Mouse (Mus musculus) yolk sac, embryonic 10.5 days (tissue): ENCODE measurements at regions not wholly inside any gene's neighbourhood (a gene's known extent, or its start where the extent isn't known, plus 50 kb on each side); places are given as distances from the start of the nearest gene placed in this dataset.

Source experiments
- DNase-seq: peaks from one replicate; pipeline ENCODE4 v3.0.0-alpha.2; 2017; ENCODE audit warnings: low spot score

DNA sequence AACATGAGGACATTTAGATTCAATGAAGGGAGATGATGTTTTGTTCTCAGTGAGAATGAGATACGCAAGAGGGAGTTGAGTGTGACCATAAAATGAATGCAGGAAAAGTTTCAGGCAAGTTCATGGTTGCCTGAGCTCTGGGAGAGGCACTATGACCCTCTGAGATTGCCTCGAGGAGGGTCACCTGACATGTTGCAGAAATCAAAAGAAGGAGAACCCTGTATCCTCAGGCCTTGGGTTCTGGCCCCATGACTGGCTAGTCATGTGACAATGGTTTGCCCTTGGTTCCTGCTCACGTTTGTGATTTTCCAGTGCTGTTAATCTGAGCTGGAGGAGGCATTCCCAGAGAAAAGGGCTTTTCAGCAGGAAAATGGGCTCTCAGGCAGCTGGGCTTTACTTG, 98.9 kb downstream of the Mab21l3 start:
- DNase-seq: no peak

GRCm38 (mm10) chr3:101749031-101749632, 99.6 kb downstream of the Mab21l3 start:
- DNase-seq: no peak

- DNase-seq: no peak
Measured at GRCm38 (mm10) chr3:101748186-101748585, 100.6 kb downstream of the Mab21l3 start.

- DNase-seq: no peak
Measured at GRCm38 (mm10) chr3:101740906-101741305, 107.9 kb downstream of the Mab21l3 start.

- DNase-seq: no peak
Measured at GRCm38 (mm10) chr3:101737197-101737596, 111.6 kb downstream of the Mab21l3 start.

- no peak for DNase-seq
Measured at GRCm38 (mm10) chr3:101729044-101729443, 119.7 kb downstream of the Mab21l3 start.

DNA sequence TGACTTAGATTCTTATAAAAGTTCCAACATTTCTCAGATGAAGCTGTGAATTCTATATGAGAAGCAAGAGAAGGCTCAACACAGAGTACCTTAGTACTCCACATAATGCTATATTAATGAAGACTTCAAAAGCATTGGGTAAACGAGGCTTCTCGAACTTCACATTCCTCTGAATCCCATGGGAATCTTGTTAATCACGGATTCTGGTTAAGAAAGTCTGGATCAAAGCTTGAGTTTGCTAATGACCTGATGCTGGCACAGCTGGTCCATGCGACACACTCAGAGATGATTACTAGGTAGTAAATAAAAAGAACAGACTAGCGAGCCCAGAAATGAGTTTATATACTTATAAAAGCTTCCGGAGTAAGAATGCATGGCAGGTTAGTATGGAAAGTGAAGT, 118.4 kb upstream of the Atp1a1 start:
- no peak for DNase-seq

- no peak for DNase-seq
Measured at GRCm38 (mm10) chr3:101722001-101722400, 117.5 kb upstream of the Atp1a1 start.

DNA sequence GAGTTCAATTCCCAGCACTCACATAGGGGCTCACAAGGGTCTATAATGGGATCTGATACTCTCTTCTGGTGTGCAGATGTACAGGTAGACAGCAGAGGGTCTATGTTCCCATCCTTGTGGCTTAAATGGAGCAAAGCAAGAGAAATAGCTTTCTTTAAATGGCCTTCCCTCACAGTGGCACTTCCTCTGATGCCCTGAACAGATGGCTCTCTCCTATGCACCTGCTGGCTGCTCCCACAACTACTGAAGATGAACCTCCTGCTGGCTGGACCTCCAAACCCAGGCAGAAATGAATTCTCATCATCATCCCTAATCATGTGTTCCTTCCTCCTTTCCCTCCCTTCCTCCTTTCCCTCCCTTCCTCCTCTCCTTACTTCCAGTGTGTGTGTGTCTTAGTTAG, 110.9 kb upstream of the Atp1a1 start:
- no peak for DNase-seq

DNA sequence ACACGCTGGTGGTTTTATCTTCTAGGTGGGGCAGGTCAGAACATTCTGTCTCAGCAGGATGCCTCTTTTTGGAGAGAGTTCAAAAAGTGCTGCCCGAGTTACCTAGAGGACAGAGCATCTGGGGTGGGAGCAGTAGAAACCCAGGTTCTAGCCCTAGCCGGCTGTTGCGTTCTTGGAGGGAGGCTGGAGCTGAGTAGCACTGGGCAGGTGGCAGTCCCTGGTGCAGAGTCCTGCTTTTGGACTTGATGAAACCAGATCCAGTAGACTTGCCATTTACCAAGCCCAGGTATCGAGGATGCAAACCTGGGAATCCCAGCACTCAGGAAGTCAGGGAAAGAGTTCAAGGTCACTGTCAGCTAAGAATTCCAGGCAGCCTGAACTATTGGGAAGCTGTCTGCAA, 110.3 kb upstream of the Atp1a1 start:
- DNase-seq: no peak

- no peak for DNase-seq
Measured at GRCm38 (mm10) chr3:101713669-101714068, 109.2 kb upstream of the Atp1a1 start.

- DNase-seq: peak; percentile 7
Measured at GRCm38 (mm10) chr3:101713138-101713638, 108.7 kb upstream of the Atp1a1 start.

DNA sequence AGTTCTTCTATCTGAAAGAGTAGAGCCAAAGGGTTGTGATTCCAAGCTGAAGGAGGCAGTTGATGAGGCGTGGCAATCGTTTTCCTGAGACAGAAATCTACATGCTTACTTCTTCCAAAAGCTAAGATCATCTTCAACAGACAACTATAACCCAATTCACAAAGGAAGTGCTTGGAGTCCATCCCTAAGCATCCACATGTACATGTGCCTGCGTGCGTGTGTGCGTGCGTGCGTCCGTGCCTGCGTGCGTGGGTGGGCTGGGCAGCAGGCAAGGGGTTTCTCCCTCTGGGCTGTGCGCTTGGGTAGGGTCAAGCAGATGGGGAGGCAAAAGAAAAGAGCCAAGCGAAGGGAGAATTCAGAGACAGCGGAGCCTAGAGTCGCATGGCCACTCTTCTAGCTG, 108.2 kb upstream of the Atp1a1 start:
- no peak for DNase-seq

DNA sequence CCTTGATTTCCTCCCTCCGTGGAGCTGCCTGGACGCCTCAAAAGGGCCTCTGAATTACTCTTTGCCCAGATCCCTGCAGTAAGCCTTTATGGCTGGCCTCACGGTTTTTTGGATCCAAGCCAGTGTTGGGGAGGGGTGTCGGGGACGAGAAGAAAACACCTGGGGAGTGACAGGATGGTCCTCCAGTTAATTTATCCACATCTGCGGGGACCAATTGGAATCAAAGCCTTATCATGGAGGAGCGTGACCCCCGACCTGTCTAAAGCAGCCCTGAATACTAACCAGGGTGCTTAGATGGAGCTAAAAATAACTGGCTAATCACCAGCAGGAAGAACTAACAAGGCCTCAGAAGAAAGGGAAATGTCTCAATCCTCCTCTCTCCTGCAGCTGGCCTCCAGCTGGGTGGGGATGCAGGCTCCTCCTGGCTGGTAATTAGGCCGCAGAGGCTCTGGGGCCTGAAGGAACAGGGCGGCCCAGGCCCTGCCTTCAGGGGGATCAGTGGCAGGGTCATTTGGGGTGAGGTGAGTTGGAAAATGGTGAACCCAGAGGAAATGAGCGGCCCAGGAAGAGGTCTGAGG, 107.2 kb upstream of the Atp1a1 start:
- DNase-seq: peak; percentile 31

DNA sequence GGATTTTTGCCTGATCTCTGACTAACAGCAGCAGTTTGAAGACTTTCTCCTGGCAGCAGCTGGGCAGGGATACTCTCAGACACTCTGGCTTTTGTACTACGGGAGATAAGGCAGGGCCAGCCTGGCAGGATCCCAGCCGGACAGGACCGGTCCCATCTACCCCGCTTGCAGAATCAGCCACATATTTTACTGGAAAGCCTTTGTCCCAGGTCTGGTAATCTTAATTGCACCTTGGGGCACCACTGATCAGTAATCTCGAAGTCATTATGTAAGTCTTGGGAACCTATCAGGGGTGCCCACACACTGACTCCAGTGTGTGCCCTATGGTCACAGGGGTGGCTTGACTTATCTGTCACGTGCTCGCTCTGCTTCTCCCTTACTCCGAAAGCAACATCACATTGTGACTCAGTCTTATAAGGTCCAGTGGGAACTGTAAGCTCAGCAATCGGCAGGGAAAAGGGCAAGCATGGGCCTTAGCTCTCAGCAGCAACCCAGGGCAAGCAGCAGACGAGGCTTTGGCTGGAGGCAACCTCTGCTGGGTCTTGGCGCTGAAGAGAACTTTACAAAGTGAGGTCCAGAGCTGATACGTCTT, 105.0 kb upstream of the Atp1a1 start:
- DNase-seq: no peak

DNA sequence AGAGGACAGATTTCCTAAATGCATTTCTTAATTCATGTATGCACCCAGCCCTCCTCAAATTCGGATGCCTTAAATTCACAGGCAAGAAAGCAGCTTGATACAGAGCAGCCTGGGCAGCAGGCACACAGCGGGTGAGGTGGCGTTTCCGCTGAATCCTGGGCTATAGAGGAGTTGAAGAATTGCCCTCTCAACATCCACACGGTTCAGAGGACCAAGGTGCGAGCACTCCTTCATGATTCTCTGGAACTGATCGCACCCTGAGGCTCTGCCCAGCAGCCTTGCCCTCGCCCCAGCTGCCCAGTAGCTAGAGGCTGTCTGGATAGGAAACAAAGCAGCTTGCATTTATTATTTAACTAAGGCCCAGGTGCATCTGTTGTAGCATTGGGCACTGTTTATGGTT, 104.3 kb upstream of the Atp1a1 start:
- no peak for DNase-seq

DNA sequence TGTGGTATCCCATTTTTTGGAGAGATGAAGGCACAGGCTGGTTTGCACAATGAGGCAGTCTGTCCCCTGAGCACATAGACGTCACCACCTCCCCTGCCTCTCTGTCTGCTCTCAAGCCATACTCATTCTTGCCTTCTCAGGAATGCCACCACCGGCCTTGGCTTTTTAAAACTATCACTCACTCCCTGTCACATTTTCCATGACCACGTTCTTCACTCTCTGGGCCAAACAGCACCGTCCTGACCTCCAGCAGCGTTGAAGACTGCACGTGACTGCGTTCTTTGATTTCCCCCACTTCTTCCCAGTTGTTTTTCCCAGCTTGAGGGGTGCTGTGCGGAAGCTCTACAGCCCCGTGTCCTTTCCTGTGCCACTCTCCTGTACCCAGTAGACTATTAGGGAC, 100.4 kb upstream of the Atp1a1 start:
- DNase-seq: no peak

- DNase-seq: no peak
Measured at GRCm38 (mm10) chr3:101704326-101704725, 99.8 kb upstream of the Atp1a1 start.

GRCm38 (mm10) chr3:101701763-101702173, 97.3 kb upstream of the Atp1a1 start:
- DNase-seq: no peak

GRCm38 (mm10) chr3:101700974-101701610, 96.6 kb upstream of the Atp1a1 start:
- DNase-seq: no peak

DNA sequence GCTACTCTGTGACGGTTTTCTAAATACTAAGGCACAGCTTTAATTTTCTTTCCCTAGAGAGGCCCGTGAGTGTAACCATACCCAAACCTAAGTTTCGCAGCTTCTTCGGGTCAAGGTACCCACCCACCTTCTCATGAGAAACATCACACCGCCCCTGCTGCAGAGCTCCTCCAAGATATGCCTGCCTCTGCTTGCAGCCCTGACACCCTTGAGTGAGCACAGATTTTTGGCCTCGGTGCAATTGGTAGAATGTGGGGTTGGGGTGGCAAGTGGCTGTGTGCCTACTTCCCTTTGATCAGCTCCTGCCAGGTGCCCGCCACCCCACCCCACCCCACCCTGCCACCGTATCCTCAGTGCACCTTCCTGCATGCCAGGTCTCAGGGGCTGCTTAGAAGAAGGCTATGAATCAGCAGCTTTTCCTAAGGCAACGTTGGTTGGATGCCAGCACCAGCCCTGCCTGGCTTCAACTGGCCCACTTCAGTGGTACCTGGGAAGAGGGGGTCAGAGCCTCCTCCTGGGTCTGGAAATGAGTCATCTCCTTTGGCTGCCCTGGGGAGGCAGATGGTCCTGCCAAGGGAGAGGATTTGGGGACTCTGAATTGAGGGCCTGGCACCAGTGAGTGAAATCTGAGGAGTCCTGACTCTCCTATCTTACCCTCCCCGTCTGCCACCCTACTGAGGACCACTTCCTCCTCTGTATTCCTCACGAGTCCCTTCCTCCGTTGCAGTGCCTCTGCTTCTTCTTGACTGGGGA, 95.6 kb upstream of the Atp1a1 start:
- DNase-seq: no peak

DNA sequence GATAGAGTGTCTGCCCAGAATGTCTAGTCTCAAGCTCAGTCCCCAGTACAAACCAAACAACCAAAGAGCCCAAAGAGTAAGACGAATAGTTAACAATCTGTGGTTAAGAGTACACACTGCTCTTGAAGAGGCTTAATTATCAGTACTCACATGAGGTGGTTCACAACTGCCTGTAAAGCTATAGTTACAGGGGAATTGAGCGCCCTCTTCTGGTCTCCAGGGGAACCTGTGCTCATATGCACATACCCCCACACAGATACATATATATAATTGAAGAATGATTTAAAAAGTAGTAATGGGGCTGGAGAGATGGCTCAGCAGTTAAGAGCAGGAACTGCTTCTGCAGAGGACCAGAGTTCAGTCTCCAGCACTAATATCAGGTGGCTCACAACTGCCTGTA, 92.3 kb upstream of the Atp1a1 start:
- no peak for DNase-seq
